Mouse (Mus musculus): ENCODE measurements at regions not wholly inside any gene's neighbourhood (a gene's known extent, or its start where the extent isn't known, plus 50 kb on each side); places are given as distances from the start of the nearest gene placed in this dataset.

GRCm38 (mm10) chr3:43700711-43701110 lies 1677.5 kb upstream of the Pcdh10 start:
- no peak overlapping the region for H3K9ac ChIP-seq (ENCODE audit: low read length)
- no peak overlapping the region for H3K4me3 ChIP-seq (ENCODE audit: low read depth, low read length)
- no peaks in the 10 kb centered on the region for H3K4me1 ChIP-seq (ENCODE audit: control insufficient read depth, insufficient read depth, low read length)
- ATAC-seq (ENCODE audit: insufficient read depth, low FRiP score, low TSS enrichment) (no peak), DNase-seq (ENCODE audit: low spot score) (no peak)
- no peak overlapping the region for H3K27ac ChIP-seq (ENCODE audit: low read depth, low read length)
- WGBS: 90% methylated on average over 1 of the region's 1 CpGs
- no peaks in the 10 kb centered on the region for H3K27me3 ChIP-seq (ENCODE audit: control insufficient read depth, insufficient read depth, low read length)
- H3K4me2 ChIP-seq (ENCODE audit: low read depth): no peak overlapping the region
- no peaks in the 10 kb centered on the region for H3K36me3 ChIP-seq (ENCODE audit: control insufficient read depth, insufficient read depth, low read length)
- H3K9me3 ChIP-seq (ENCODE audit: control insufficient read depth, low read length): no peaks in the 10 kb centered on the region

- Histone ChIP-seq H3K9ac (ENCODE audit: low read length) (no peak overlapping the region), H3K4me1 (ENCODE audit: control insufficient read depth, insufficient read depth, low read length) (no peaks in the 10 kb centered on the region), H3K4me3 (ENCODE audit: low read depth, low read length) (no peak overlapping the region), H3K27me3 (ENCODE audit: control insufficient read depth, insufficient read depth, low read length) (no peaks in the 10 kb centered on the region), H3K36me3 (ENCODE audit: control insufficient read depth, insufficient read depth, low read length) (no peaks in the 10 kb centered on the region), H3K4me2 (ENCODE audit: low read depth) (no peak overlapping the region), H3K27ac (ENCODE audit: low read depth, low read length) (no peak overlapping the region; the same call in 1 of the 2 replicates), H3K9me3 (ENCODE audit: control insufficient read depth, low read length) (no peaks in the 10 kb centered on the region)
- peak; percentile 78 for ATAC-seq (ENCODE audit: insufficient read depth, low FRiP score, low TSS enrichment)
- peak; percentile 41 for DNase-seq (ENCODE audit: low spot score)
Observed at GRCm38 (mm10) chr3:43719768-43720383, 1658.3 kb upstream of the Pcdh10 start.

Measured in neural tube, embryonic 11.5 days (tissue).